Mouse (Mus musculus): ENCODE measurements at regions not wholly inside any gene's neighbourhood (a gene's known extent, or its start where the extent isn't known, plus 50 kb on each side); places are given as distances from the start of the nearest gene placed in this dataset.

DNA sequence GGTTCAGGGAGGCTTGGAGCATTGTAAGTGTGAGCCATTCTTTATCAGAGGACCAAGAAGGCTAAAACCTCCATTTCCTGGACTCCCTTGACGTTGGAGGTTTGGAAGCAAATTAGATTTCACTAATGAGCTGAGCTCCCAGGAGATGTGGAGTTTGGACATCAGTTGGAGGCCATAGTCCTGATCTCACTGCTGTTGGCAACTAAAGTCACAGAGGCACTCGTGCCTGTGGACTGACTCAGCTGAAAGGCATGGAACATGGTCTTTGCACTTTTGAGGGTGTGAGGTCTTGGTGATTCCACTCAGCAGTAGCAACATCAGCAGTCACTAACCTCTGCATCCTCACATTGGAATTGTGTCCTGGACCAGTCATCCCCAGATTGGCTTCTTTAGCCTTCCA is 169.1 kb upstream of the Klf4 start:
- ATAC-seq (ENCODE audit: low FRiP score, low TSS enrichment), result no peak
- Histone ChIP-seq H3K4me1 (replicated peaks; ENCODE audit: control insufficient read depth, insufficient read depth) (0 out of 2 replicates have a peak, but pooled peaks cover 2% of the 10 kb centered on the region), H3K4me3 (ENCODE audit: low read depth, low read length) (no peak overlapping the region), H3K27ac (replicated peaks) (no peak overlapping the region), H3K9me3 (ENCODE audit: control insufficient read depth, low read length) (no peaks in the 10 kb centered on the region), H3K36me3 (ENCODE audit: control insufficient read depth, insufficient read depth, low read length) (no peaks in the 10 kb centered on the region), H3K4me2 (replicated peaks; ENCODE audit: low read depth) (no peak overlapping the region), H3K27me3 (ENCODE audit: control insufficient read depth, insufficient read depth, low read length) (no peaks in the 10 kb centered on the region), H3K9ac (ENCODE audit: low read length) (no peak overlapping the region)
- 70% methylated on average over 2 of the region's 2 CpGs for WGBS
- no peak for TF ChIP-seq EP300 (optimal IDR thresholded peaks at IDR 0.05)
- no peak for TF ChIP-seq CTCF (IDR thresholded peaks at IDR 0.05; ENCODE audit: low read depth)
- DNase-seq (ENCODE audit: low spot score), result no peak

DNA sequence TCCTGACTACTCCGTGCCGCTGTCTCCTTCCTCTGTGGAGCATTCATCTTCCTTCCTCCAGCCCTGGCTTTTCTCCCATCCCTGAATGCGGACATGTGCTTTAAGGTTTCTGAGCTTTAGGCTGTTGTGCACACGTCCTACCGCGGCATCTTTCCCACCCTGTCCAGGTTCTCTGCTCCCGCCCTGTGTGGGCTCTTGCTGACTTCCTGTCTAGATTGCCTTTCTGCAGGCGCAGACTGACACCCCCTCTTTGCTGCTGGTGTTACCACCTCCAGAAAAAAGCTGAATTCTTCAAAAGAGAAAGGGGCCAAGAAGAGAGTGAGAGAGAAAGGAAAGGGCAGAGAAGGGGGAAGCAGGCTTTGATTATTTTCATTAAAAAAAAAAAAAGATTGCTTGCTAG is 167.7 kb upstream of the Klf4 start:
- Histone ChIP-seq H3K27me3 (ENCODE audit: control insufficient read depth, insufficient read depth, low read length) (no peaks in the 10 kb centered on the region), H3K4me3 (ENCODE audit: low read depth, low read length) (no peak overlapping the region), H3K9ac (ENCODE audit: low read length) (no peak overlapping the region), H3K36me3 (ENCODE audit: control insufficient read depth, insufficient read depth, low read length) (no peaks in the 10 kb centered on the region), H3K4me1 (replicated peaks; ENCODE audit: control insufficient read depth, insufficient read depth) (0 out of 2 replicates have a peak, but pooled peaks cover 3% of the 10 kb centered on the region), H3K9me3 (ENCODE audit: control insufficient read depth, low read length) (no peaks in the 10 kb centered on the region), H3K4me2 (replicated peaks; ENCODE audit: low read depth) (no peak overlapping the region), H3K27ac (replicated peaks) (no peak overlapping the region)
- no peak for ATAC-seq (ENCODE audit: low FRiP score, low TSS enrichment)
- no peak for TF ChIP-seq CTCF (IDR thresholded peaks at IDR 0.05; ENCODE audit: low read depth)
- TF ChIP-seq EP300 (optimal IDR thresholded peaks at IDR 0.05), result no peak
- DNase-seq (ENCODE audit: low spot score), result no peak
- 54% methylated on average over 8 of the region's 8 CpGs for WGBS

DNA sequence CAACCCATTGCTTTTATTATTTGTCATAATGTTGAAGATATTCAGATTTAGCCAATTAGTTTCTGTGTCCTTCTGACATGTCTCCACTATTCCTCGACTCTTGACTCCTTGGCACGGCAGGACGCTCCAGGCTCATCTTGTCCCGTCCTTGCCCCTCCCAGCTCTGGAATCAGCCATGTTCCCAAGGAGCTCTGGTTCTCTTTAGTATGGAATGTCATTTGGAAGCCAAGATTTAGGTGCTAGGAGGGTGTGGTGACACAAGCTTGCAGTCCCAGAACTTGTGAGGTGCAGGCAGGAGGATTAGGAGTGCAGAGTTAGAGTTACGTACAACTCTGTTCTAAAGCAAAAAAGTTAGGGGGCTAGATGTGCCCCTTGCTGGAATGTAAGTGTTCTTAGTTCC is 166.9 kb upstream of the Klf4 start:
- no peak overlapping the region for H3K27ac ChIP-seq (replicated peaks)
- no peaks in the 10 kb centered on the region for H3K36me3 ChIP-seq (ENCODE audit: control insufficient read depth, insufficient read depth, low read length)
- H3K27me3 ChIP-seq (ENCODE audit: control insufficient read depth, insufficient read depth, low read length), result no peaks in the 10 kb centered on the region
- no peak for ATAC-seq (ENCODE audit: low FRiP score, low TSS enrichment)
- no peak overlapping the region for H3K4me3 ChIP-seq (ENCODE audit: low read depth, low read length)
- no peak overlapping the region for H3K9ac ChIP-seq (ENCODE audit: low read length)
- 0 out of 2 replicates have a peak, but pooled peaks cover 3% of the 10 kb centered on the region for H3K4me1 ChIP-seq (replicated peaks; ENCODE audit: control insufficient read depth, insufficient read depth)
- TF ChIP-seq CTCF (IDR thresholded peaks at IDR 0.05; ENCODE audit: low read depth), result no peak
- no peak for TF ChIP-seq EP300 (optimal IDR thresholded peaks at IDR 0.05)
- WGBS, result 71% methylated on average over 5 of the region's 5 CpGs
- H3K9me3 ChIP-seq (ENCODE audit: control insufficient read depth, low read length), result no peaks in the 10 kb centered on the region
- H3K4me2 ChIP-seq (replicated peaks; ENCODE audit: low read depth), result no peak overlapping the region
- no peak for DNase-seq (ENCODE audit: low spot score)

DNA sequence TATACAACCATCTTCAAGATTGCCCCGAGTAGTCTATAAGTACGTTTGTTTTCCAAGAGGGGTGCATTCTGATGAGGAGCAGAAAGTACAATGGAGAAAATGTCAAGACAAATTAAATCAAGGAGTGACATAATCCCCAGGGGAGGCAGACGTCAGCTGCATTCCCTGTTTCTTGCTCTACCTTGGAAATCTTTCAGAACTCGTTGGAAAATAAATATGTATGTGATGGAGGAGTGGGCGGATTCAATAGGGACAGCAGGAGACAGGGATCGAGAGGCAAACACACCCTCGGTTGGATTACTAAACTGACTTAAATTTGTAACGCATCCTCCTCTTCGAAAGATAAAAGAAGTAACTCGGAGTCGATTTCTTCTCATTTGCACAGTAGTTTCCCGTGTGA is 164.8 kb upstream of the Klf4 start:
- ATAC-seq (ENCODE audit: low FRiP score, low TSS enrichment) (no peak), DNase-seq (ENCODE audit: low spot score) (no peak)
- H3K9ac ChIP-seq (ENCODE audit: low read length), result no peak overlapping the region
- no peak overlapping the region for H3K4me2 ChIP-seq (replicated peaks; ENCODE audit: low read depth)
- TF ChIP-seq EP300 (optimal IDR thresholded peaks at IDR 0.05) (no peak), CTCF (IDR thresholded peaks at IDR 0.05; ENCODE audit: low read depth) (no peak)
- no peaks in the 10 kb centered on the region for H3K36me3 ChIP-seq (ENCODE audit: control insufficient read depth, insufficient read depth, low read length)
- H3K4me3 ChIP-seq (ENCODE audit: low read depth, low read length), result no peak overlapping the region
- H3K27me3 ChIP-seq (ENCODE audit: control insufficient read depth, insufficient read depth, low read length), result no peaks in the 10 kb centered on the region
- WGBS, result 55% methylated on average over 12 of the region's 12 CpGs
- H3K27ac ChIP-seq (replicated peaks), result no peak overlapping the region
- H3K4me1 ChIP-seq (replicated peaks; ENCODE audit: control insufficient read depth, insufficient read depth), result 0 out of 2 replicates have a peak, but pooled peaks cover 3% of the 10 kb centered on the region
- H3K9me3 ChIP-seq (ENCODE audit: control insufficient read depth, low read length), result no peaks in the 10 kb centered on the region

DNA sequence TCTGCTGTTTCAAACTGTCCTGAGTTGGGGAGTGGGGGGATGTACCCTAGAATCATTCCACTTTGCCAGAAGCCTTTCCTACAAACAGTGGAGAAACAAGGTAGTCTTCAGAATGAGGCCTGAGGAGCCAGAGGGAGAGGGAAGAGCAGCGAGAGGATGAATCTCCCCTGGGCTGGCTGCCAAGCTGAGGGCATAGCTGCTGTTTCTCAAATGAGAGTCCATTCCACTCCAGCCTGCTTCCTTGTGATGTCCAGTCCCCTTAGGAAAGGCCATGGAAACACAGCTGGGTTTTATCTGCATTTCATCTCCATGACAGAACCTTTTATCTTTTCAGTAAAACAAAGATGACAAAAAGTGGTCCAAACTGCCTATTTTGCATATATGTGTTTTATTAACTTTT is 164.2 kb upstream of the Klf4 start:
- DNase-seq (ENCODE audit: low spot score), result peak; percentile 20
- H3K4me3 ChIP-seq (ENCODE audit: low read depth, low read length), result no peak overlapping the region
- H3K36me3 ChIP-seq (ENCODE audit: control insufficient read depth, insufficient read depth, low read length), result no peaks in the 10 kb centered on the region
- 0 out of 2 replicates have a peak, but pooled peaks cover 3% of the 10 kb centered on the region for H3K4me1 ChIP-seq (replicated peaks; ENCODE audit: control insufficient read depth, insufficient read depth)
- H3K27ac ChIP-seq (replicated peaks), result no peak overlapping the region
- no peak overlapping the region for H3K9ac ChIP-seq (ENCODE audit: low read length)
- no peak overlapping the region for H3K4me2 ChIP-seq (replicated peaks; ENCODE audit: low read depth)
- no peak for ATAC-seq (ENCODE audit: low FRiP score, low TSS enrichment)
- no peaks in the 10 kb centered on the region for H3K9me3 ChIP-seq (ENCODE audit: control insufficient read depth, low read length)
- TF ChIP-seq CTCF (IDR thresholded peaks at IDR 0.05; ENCODE audit: low read depth) (no peak), EP300 (optimal IDR thresholded peaks at IDR 0.05) (no peak)
- 5% methylated on average over 1 of the region's 1 CpGs for WGBS
- H3K27me3 ChIP-seq (ENCODE audit: control insufficient read depth, insufficient read depth, low read length), result no peaks in the 10 kb centered on the region

DNA sequence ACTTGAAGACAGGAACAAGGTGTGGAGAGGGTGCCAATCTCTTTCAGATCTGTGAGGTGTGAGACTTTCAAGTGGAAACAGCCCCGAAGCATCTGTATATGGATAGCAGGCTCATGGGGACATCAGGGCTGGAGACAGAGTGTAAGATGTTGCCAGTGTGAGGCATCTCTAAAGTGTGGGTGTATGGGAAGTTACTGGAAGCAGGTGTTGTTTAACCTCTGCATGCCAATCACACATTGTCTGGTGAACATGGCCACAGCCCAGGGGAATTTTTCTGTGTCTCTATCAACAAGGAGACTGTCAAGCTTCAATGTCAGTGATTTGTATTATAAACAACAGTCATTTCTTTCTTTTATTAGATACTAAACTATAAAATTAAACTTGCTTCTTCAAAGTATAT is 163.0 kb upstream of the Klf4 start:
- 0 out of 2 replicates have a peak, but pooled peaks cover 3% of the 10 kb centered on the region for H3K4me1 ChIP-seq (replicated peaks; ENCODE audit: control insufficient read depth, insufficient read depth)
- 96% methylated on average over 1 of the region's 1 CpGs for WGBS

More for the DNA sequence above, 163.0 kb upstream of the Klf4 start:
- Histone ChIP-seq H3K4me2 (replicated peaks; ENCODE audit: low read depth) (no peak overlapping the region), H3K4me3 (ENCODE audit: low read depth, low read length) (no peak overlapping the region), H3K27ac (replicated peaks) (no peak overlapping the region), H3K9ac (ENCODE audit: low read length) (no peak overlapping the region), H3K27me3 (ENCODE audit: control insufficient read depth, insufficient read depth, low read length) (no peaks in the 10 kb centered on the region), H3K9me3 (ENCODE audit: control insufficient read depth, low read length) (no peaks in the 10 kb centered on the region), H3K36me3 (ENCODE audit: control insufficient read depth, insufficient read depth, low read length) (no peaks in the 10 kb centered on the region)
- DNase-seq (ENCODE audit: low spot score) (no peak), ATAC-seq (ENCODE audit: low FRiP score, low TSS enrichment) (no peak)
- TF ChIP-seq CTCF (IDR thresholded peaks at IDR 0.05; ENCODE audit: low read depth), result no peak
- no peak for TF ChIP-seq EP300 (optimal IDR thresholded peaks at IDR 0.05)

Measured in stomach, postnatal 0 days (tissue).